Mouse (Mus musculus) right cerebral cortex, postnatal 25 days (tissue): ENCODE measurements around the gene Luc7l.

Experiments
- DNase-seq: peaks from one replicate; pipeline ENCODE4 v3.0.0; 2022

Gene Luc7l

GRCm38 (mm10) chr17:26252539-26253251, at the start of gene Luc7l:
TSS of gene Luc7l (plus strand) at chr17:26252896.
- DNase-seq = peak; percentile 96

- DNase-seq = peak; percentile 83
Observed at GRCm38 (mm10) chr17:26203321-26203811, 49.3 kb upstream of the Luc7l start.

- no peak for DNase-seq
Observed at GRCm38 (mm10) chr17:26204766-26205165, 47.9 kb upstream of the Luc7l start.

- DNase-seq = no peak
Observed at GRCm38 (mm10) chr17:26206392-26206791, 46.3 kb upstream of the Luc7l start.

GRCm38 (mm10) chr17:26207686-26208085, 45.0 kb upstream of the Luc7l start, which contains the start of gene Arhgdig:
TSS of gene Arhgdig (minus strand) at chr17:26207786.
- no peak for DNase-seq

- DNase-seq = no peak
Observed at GRCm38 (mm10) chr17:26212241-26212640, 40.5 kb upstream of the Luc7l start.

GRCm38 (mm10) chr17:26212681-26213080, 40.0 kb upstream of the Luc7l start:
- DNase-seq = no peak

- DNase-seq = no peak
Observed at GRCm38 (mm10) chr17:26221508-26221907, 31.2 kb upstream of the Luc7l start.

- no peak for DNase-seq
Observed at GRCm38 (mm10) chr17:26225150-26225549, 27.5 kb upstream of the Luc7l start.

- no peak for DNase-seq
Observed at GRCm38 (mm10) chr17:26229776-26230175, 22.9 kb upstream of the Luc7l start.

GRCm38 (mm10) chr17:26231156-26231555, 21.5 kb upstream of the Luc7l start:
- no peak for DNase-seq

- no peak for DNase-seq
Observed at GRCm38 (mm10) chr17:26232863-26233262, 19.8 kb upstream of the Luc7l start.

- no peak for DNase-seq
Observed at GRCm38 (mm10) chr17:26234386-26234785, 18.3 kb upstream of the Luc7l start.

- no peak for DNase-seq
Observed at GRCm38 (mm10) chr17:26235077-26235815, 17.4 kb upstream of the Luc7l start.

- DNase-seq = no peak
Observed at GRCm38 (mm10) chr17:26237667-26238066, 15.0 kb upstream of the Luc7l start.

GRCm38 (mm10) chr17:26239551-26239950, 13.1 kb upstream of the Luc7l start:
- DNase-seq = no peak

GRCm38 (mm10) chr17:26240120-26240790, 12.4 kb upstream of the Luc7l start:
- DNase-seq = no peak

GRCm38 (mm10) chr17:26240990-26241389, 11.7 kb upstream of the Luc7l start:
- DNase-seq = no peak

GRCm38 (mm10) chr17:26243471-26244100, 9.1 kb upstream of the Luc7l start:
- no peak for DNase-seq

GRCm38 (mm10) chr17:26244101-26244841, 8.4 kb upstream of the Luc7l start, which contains the start of gene Fam234a:
TSS of gene Fam234a (minus strand) at chr17:26244242.
- peak; percentile 90 for DNase-seq

- DNase-seq = no peak
Observed at GRCm38 (mm10) chr17:26251886-26252538, 684 bp upstream of the Luc7l start.

GRCm38 (mm10) chr17:26253399-26253798, 703 bp downstream of the Luc7l start:
- DNase-seq = no peak
